ENCODE assay signal across 13 mouse cellular contexts in the genomic region with DNA sequence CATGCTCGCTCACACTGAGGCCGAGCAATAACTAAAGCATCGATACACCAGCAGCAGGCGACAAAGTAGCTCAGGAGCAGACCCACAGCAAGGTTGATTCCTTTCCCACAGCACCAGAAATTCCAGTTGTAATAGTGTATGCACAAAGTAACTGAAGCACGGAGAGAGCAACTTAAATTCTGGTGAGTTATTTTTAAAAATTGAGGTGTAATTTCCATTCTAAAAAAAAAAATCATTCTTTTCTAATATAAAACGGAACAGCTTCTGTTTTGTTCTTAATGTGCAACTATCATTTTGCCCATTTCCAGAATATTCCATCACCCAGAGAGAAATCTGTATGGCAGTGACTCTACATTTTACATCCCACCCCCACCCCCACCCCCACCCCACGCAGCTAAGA.
"Had no signal": no experiment of that assay in that cellular context is flagged by ENCODE, and none has a peak within 500 bp of the region (broad histone marks: within the 10 kb centered on the region; RNA-seq: fewer than 3 reads in every experiment).

No protein-coding gene starts in this region.

- H3K36me3 ChIP-seq: limb, embryonic 12.5 days; limb, embryonic 15.5 days; liver, embryonic 12.5 days; liver, embryonic 15.5 days; stomach, embryonic 15.5 days had no signal

- H3K27me3 ChIP-seq: limb, embryonic 12.5 days; limb, embryonic 15.5 days; liver, embryonic 12.5 days; liver, embryonic 15.5 days; stomach, embryonic 15.5 days had no signal

- H3K4me1 ChIP-seq: liver, embryonic 12.5 days; liver, embryonic 15.5 days; stomach, embryonic 15.5 days had no signal

- ATAC-seq: intestine, postnatal 0 days; liver, embryonic 12.5 days had no signal

- H3K27ac ChIP-seq: limb, embryonic 12.5 days; limb, embryonic 15.5 days; liver, embryonic 12.5 days; liver, embryonic 15.5 days; stomach, embryonic 15.5 days had no signal

- H3K9me3 ChIP-seq: limb, embryonic 12.5 days; limb, embryonic 15.5 days; liver, embryonic 12.5 days; liver, embryonic 15.5 days; stomach, embryonic 15.5 days had no signal

- H3K9ac ChIP-seq: limb, embryonic 12.5 days; limb, embryonic 15.5 days; liver, embryonic 12.5 days; liver, embryonic 15.5 days; stomach, embryonic 15.5 days had no signal

- H3K4me3 ChIP-seq: limb, embryonic 12.5 days; limb, embryonic 15.5 days; liver, embryonic 12.5 days; liver, embryonic 15.5 days; stomach, embryonic 15.5 days had no signal

- H3K4me2 ChIP-seq: limb, embryonic 12.5 days; limb, embryonic 15.5 days; liver, embryonic 12.5 days; liver, embryonic 15.5 days; stomach, embryonic 15.5 days had no signal

- DNase-seq: kidney, postnatal 14 days; kidney, postnatal 4 days; left cerebral cortex, postnatal 4 days; lung, adult 2 months; lung, postnatal 14 days; midbrain, embryonic 14.5 days; thymus, postnatal 25 days had no signal
